Mouse (Mus musculus): Measurements from ENCODE around the gene Col2a1. TPM values are rescaled to one million over a fixed set of nuclear protein-coding genes. Genes with fewer than 3 reads are reported as not detected.

The Col2a1 gene
- polyA plus RNA-seq, 1 experiment: 0.51 TPM

- no peak for DNase-seq
- Histone ChIP-seq H3K4me3 (replicated peaks; ENCODE audit: extremely low read depth, low read depth, low read length) (no peak overlapping the region), H3K4me1 (ENCODE audit: control insufficient read depth, insufficient read depth, low read length) (no peaks in the 10 kb centered on the region)
- TF ChIP-seq POLR2A (IDR thresholded peaks at IDR 0.05; ENCODE audit: borderline replicate concordance, extremely low read depth, low read depth, low read length) (no peak), CTCF (IDR thresholded peaks at IDR 0.05; ENCODE audit: insufficient read depth, low read length) (no peak)
- 79% methylated on average over 2 of the region's 2 CpGs for WGBS
These were observed 64.4 kb downstream of the Col2a1 start for GRCm38 (mm10) chr15:97940088-97940487.

GRCm38 (mm10) chr15:97938580-97938979 is 65.9 kb downstream of the Col2a1 start:
- WGBS: 56% methylated on average over 6 of the region's 6 CpGs
- DNase-seq: no peak
- H3K4me1 ChIP-seq (ENCODE audit: control insufficient read depth, insufficient read depth, low read length): no peaks in the 10 kb centered on the region
- TF ChIP-seq CTCF (IDR thresholded peaks at IDR 0.05; ENCODE audit: insufficient read depth, low read length) (no peak), POLR2A (IDR thresholded peaks at IDR 0.05; ENCODE audit: borderline replicate concordance, extremely low read depth, low read depth, low read length) (no peak)
- H3K4me3 ChIP-seq (replicated peaks; ENCODE audit: extremely low read depth, low read depth, low read length): no peak overlapping the region

DNA sequence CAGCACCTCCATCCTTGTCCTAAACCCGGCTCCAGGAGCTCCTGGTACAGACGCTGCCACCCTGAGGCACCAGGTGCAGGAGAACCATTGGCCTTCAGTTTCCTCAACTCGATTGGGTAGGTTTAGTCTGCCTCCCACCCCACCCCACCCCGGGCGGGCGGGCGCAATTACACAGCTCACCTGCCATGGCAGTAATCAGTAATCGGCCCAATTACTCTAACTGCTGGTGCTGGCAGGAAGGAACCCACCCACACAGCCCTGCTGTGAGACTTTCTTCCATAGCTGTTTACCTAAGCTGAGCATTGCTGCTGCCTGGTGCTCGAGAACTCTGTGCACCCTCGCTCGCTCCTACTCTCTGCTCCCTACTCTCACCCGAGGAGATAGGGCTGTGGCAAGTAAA is 72.1 kb downstream of the Col2a1 start:
- Histone ChIP-seq H3K4me1 (ENCODE audit: control insufficient read depth, insufficient read depth, low read length) (no peaks in the 10 kb centered on the region), H3K4me3 (replicated peaks; ENCODE audit: extremely low read depth, low read depth, low read length) (no peak overlapping the region)
- WGBS: 76% methylated on average over 12 of the region's 12 CpGs
- no peak for DNase-seq
- no peak for TF ChIP-seq POLR2A (IDR thresholded peaks at IDR 0.05; ENCODE audit: borderline replicate concordance, extremely low read depth, low read depth, low read length)

DNA sequence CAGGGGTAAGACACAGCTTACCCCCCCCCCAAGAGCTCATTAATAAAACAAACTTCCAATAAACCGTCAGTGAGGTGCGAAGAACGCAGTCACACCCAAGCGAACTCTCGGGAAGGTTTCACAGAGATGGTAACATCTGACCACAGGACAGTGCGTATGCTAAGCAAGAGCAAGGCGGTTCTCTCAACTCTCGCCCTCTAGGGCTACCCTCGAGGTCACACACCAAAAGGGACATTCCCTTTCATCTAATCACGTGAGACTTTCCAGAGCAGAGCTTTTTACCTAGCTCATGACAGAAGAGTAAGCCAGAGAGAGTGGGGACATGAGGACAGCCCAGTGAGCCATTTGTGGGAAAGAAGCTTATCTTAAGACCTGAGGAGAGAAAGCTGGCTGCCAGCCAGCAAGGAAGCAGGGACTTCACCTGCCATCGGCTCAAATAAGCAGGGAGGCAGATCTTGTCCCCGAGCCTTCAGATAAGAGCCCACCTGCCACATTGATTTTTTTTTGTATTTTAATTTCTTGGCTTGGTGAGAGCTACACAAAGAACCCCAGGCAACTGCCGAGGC is 75.2 kb downstream of the Col2a1 start:
- WGBS: 30% methylated on average over 13 of the region's 13 CpGs
- DNase-seq: no peak
- TF ChIP-seq CTCF (IDR thresholded peaks at IDR 0.05; ENCODE audit: insufficient read depth, low read length): no peak
- TF ChIP-seq POLR2A (IDR thresholded peaks at IDR 0.05; ENCODE audit: borderline replicate concordance, extremely low read depth, low read depth, low read length): no peak
- Histone ChIP-seq H3K4me1 (ENCODE audit: control insufficient read depth, insufficient read depth, low read length) (no peaks in the 10 kb centered on the region), H3K4me3 (replicated peaks; ENCODE audit: extremely low read depth, low read depth, low read length) (no peak overlapping the region)

DNA sequence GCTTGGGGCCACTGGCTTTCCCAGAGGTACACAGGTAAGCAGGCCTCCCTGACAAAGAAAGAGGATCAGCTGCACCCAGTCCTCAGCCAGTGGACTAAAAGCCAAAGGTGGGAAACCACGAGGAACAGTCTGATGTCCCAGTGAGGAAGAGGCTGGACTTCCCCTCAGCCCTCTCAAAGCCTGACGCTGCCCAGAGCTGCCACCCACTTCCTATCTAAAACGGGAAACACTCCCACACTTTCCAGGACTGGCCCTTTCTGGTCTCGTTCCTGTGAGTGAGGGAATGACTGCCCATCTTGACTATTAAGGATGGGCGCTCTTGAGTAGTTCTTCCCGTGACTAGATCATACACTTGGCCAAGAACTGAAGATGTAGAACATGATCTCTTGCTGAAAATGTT is 76.7 kb downstream of the Col2a1 start:
- DNase-seq: no peak
- 40% methylated on average over 6 of the region's 6 CpGs for WGBS
- Histone ChIP-seq H3K4me1 (ENCODE audit: control insufficient read depth, insufficient read depth, low read length) (no peaks in the 10 kb centered on the region), H3K4me3 (replicated peaks; ENCODE audit: extremely low read depth, low read depth, low read length) (no peak overlapping the region)
- TF ChIP-seq POLR2A (IDR thresholded peaks at IDR 0.05; ENCODE audit: borderline replicate concordance, extremely low read depth, low read depth, low read length) (no peak), CTCF (IDR thresholded peaks at IDR 0.05; ENCODE audit: insufficient read depth, low read length) (no peak)

- H3K4me1 ChIP-seq (ENCODE audit: control insufficient read depth, insufficient read depth, low read length): no peaks in the 10 kb centered on the region
- no peak overlapping the region for H3K4me3 ChIP-seq (replicated peaks; ENCODE audit: extremely low read depth, low read depth, low read length)
- TF ChIP-seq POLR2A (IDR thresholded peaks at IDR 0.05; ENCODE audit: borderline replicate concordance, extremely low read depth, low read depth, low read length) (no peak), CTCF (IDR thresholded peaks at IDR 0.05; ENCODE audit: insufficient read depth, low read length) (no peak)
- WGBS: 50% methylated on average over 4 of the region's 4 CpGs
- DNase-seq: no peak
These were observed 77.5 kb downstream of the Col2a1 start for GRCm38 (mm10) chr15:97927018-97927417.

Other genes starting within 250 kb of the Col2a1 start
- gene Rapgef3, start 236.7 kb downstream of the Col2a1 start, polyA plus RNA-seq (2012; rRNA removed): 94.2 and 133 TPM in 2 replicates
- 158 and 174 TPM in 2 replicates for gene Slc48a1, start 226.2 kb downstream of the Col2a1 start, polyA plus RNA-seq (2012; rRNA removed)
- 254 and 294 TPM in 2 replicates for gene Hdac7, start 160.2 kb downstream of the Col2a1 start, polyA plus RNA-seq (2012; rRNA removed)
- 4.0 and 6.3 TPM in 2 replicates for gene Vdr, start 94.1 kb downstream of the Col2a1 start, polyA plus RNA-seq (2012; rRNA removed)
- gene Tmem106c, start 40.5 kb downstream of the Col2a1 start, polyA plus RNA-seq (2012; rRNA removed): 25.8 and 34.2 TPM in 2 replicates
- 19.8 and 54.0 TPM in 2 replicates for gene Pfkm, start 87.9 kb upstream of the Col2a1 start, polyA plus RNA-seq (2012; rRNA removed)
- 8.7 and 13.1 TPM in 2 replicates for gene Senp1, start 89.0 kb upstream of the Col2a1 start, polyA plus RNA-seq (2012; rRNA removed)
- 32.0 and 40.0 TPM in 2 replicates for gene Asb8, start 160.9 kb upstream of the Col2a1 start, polyA plus RNA-seq (2012; rRNA removed)
- gene Ccdc184, start 162.5 kb upstream of the Col2a1 start, polyA plus RNA-seq (2012; rRNA removed): 4.9 and 5.0 TPM in 2 replicates
- gene Olfr288, start 190.8 kb upstream of the Col2a1 start, polyA plus RNA-seq (2012; rRNA removed): not detected in 2 replicates
- gene Gm44579, start 216.3 kb upstream of the Col2a1 start, polyA plus RNA-seq (2012; rRNA removed): not detected in 2 replicates
- gene Olfr287, start 216.4 kb upstream of the Col2a1 start, polyA plus RNA-seq (2012; rRNA removed): not detected in 2 replicates
- gene Olfr286, start 229.8 kb upstream of the Col2a1 start, polyA plus RNA-seq (2012; rRNA removed): not detected in 2 replicates